Mouse (Mus musculus): ENCODE results near the gene Rapgef6. TPM values are rescaled to one million over a fixed set of nuclear protein-coding genes. Genes with fewer than 3 reads are reported as not detected.

Rapgef6 gene
- polyA plus RNA-seq, 1 experiment from 2014 or later: 20.3 TPM

GRCm38 (mm10) chr11:54502546-54503245 lies 20.0 kb upstream of the Rapgef6 start:
- Histone ChIP-seq H3K4me3 (replicated peaks; ENCODE audit: low read depth, low read length) (no peak overlapping the region), H3K27ac (no peak overlapping the region), H3K36me3 (ENCODE audit: insufficient read depth, low read length) (peaks cover 15% of the 10 kb centered on the region), H3K27me3 (ENCODE audit: insufficient read depth, low read length) (no peaks in the 10 kb centered on the region), H3K9me3 (replicated peaks; ENCODE audit: low read length) (no peaks in the 10 kb centered on the region), H3K9ac (ENCODE audit: low read depth, low read length) (no peak overlapping the region), H3K4me1 (replicated peaks; ENCODE audit: insufficient read depth, low read length) (no peaks in the 10 kb centered on the region), H3K4me2 (ENCODE audit: low read length) (no peak overlapping the region)
- no peak for TF ChIP-seq CTCF (IDR thresholded peaks at IDR 0.05; ENCODE audit: low read depth)
- DNase-seq (ENCODE audit: low spot score) (peak; percentile 74), ATAC-seq (replicated peaks; ENCODE audit: low FRiP score, low read depth) (no peak)
- WGBS: 83% methylated on average over 4 of the region's 4 CpGs

GRCm38 (mm10) chr11:54513584-54513983 lies 9.1 kb upstream of the Rapgef6 start:
- H3K36me3 ChIP-seq (ENCODE audit: insufficient read depth, low read length): peaks cover 12% of the 10 kb centered on the region
- DNase-seq (ENCODE audit: low spot score): no peak
- no peak overlapping the region for H3K9ac ChIP-seq (ENCODE audit: low read depth, low read length)
- no peak overlapping the region for H3K27ac ChIP-seq
- no peaks in the 10 kb centered on the region for H3K4me1 ChIP-seq (replicated peaks; ENCODE audit: insufficient read depth, low read length)
- H3K4me2 ChIP-seq (ENCODE audit: low read length): no peak overlapping the region
- ATAC-seq (replicated peaks; ENCODE audit: low FRiP score, low read depth): no peak
- H3K4me3 ChIP-seq (replicated peaks; ENCODE audit: low read depth, low read length): no peak overlapping the region
- no peaks in the 10 kb centered on the region for H3K9me3 ChIP-seq (replicated peaks; ENCODE audit: low read length)
- no peak for TF ChIP-seq CTCF (IDR thresholded peaks at IDR 0.05; ENCODE audit: low read depth)
- no peaks in the 10 kb centered on the region for H3K27me3 ChIP-seq (ENCODE audit: insufficient read depth, low read length)

- no peaks in the 10 kb centered on the region for H3K27me3 ChIP-seq (ENCODE audit: insufficient read depth, low read length)
- peak overlapping the region; percentile 63 for H3K4me2 ChIP-seq (ENCODE audit: low read length)
- DNase-seq (ENCODE audit: low spot score) (peak; percentile 33), ATAC-seq (replicated peaks; ENCODE audit: low FRiP score, low read depth) (no peak)
- H3K9ac ChIP-seq (ENCODE audit: low read depth, low read length): peak overlapping the region; percentile 70
- H3K36me3 ChIP-seq (ENCODE audit: insufficient read depth, low read length): no peaks in the 10 kb centered on the region
- TF ChIP-seq CTCF (IDR thresholded peaks at IDR 0.05; ENCODE audit: low read depth): no peak
- under 1% methylated on average over 18 of the region's 18 CpGs for WGBS
- H3K4me1 ChIP-seq (replicated peaks; ENCODE audit: insufficient read depth, low read length): peaks cover 10% of the 10 kb centered on the region; the same call in 1 of the 2 replicates
- no peaks in the 10 kb centered on the region for H3K9me3 ChIP-seq (replicated peaks; ENCODE audit: low read length)
- H3K27ac ChIP-seq: peak overlapping the region; percentile 95
- peak overlapping the region; percentile 81 for H3K4me3 ChIP-seq (replicated peaks; ENCODE audit: low read depth, low read length)
Observed at GRCm38 (mm10) chr11:54521927-54522528, 619 bp upstream of the Rapgef6 start.

- H3K36me3 ChIP-seq (ENCODE audit: insufficient read depth, low read length): no peaks in the 10 kb centered on the region
- peak overlapping the region; percentile 74 for H3K4me2 ChIP-seq (ENCODE audit: low read length)
- DNase-seq (ENCODE audit: low spot score): no peak
- WGBS: 11% methylated on average over 10 of the region's 10 CpGs
- H3K27me3 ChIP-seq (ENCODE audit: insufficient read depth, low read length): no peaks in the 10 kb centered on the region
- TF ChIP-seq CTCF (IDR thresholded peaks at IDR 0.05; ENCODE audit: low read depth): no peak
- H3K27ac ChIP-seq: peak overlapping the region; percentile 93
- H3K9ac ChIP-seq (ENCODE audit: low read depth, low read length): peak overlapping the region; percentile 83
- peaks cover 10% of the 10 kb centered on the region; the same call in 1 of the 2 replicates for H3K4me1 ChIP-seq (replicated peaks; ENCODE audit: insufficient read depth, low read length)
- no peaks in the 10 kb centered on the region for H3K9me3 ChIP-seq (replicated peaks; ENCODE audit: low read length)
- peak overlapping the region; percentile 81 for H3K4me3 ChIP-seq (replicated peaks; ENCODE audit: low read depth, low read length)
- ATAC-seq (replicated peaks; ENCODE audit: low FRiP score, low read depth): no peak
Observed at GRCm38 (mm10) chr11:54523431-54524001, 869 bp downstream of the Rapgef6 start.

GRCm38 (mm10) chr11:54528002-54528401 lies 5.4 kb downstream of the Rapgef6 start:
- H3K4me3 ChIP-seq (replicated peaks; ENCODE audit: low read depth, low read length): no peak overlapping the region
- peaks cover 19% of the 10 kb centered on the region for H3K4me1 ChIP-seq (replicated peaks; ENCODE audit: insufficient read depth, low read length)
- no peaks in the 10 kb centered on the region for H3K27me3 ChIP-seq (ENCODE audit: insufficient read depth, low read length)
- no peak overlapping the region for H3K4me2 ChIP-seq (ENCODE audit: low read length)
- no peak overlapping the region for H3K9ac ChIP-seq (ENCODE audit: low read depth, low read length)
- no peak for ATAC-seq (replicated peaks; ENCODE audit: low FRiP score, low read depth)
- TF ChIP-seq CTCF (IDR thresholded peaks at IDR 0.05; ENCODE audit: low read depth): no peak
- H3K9me3 ChIP-seq (replicated peaks; ENCODE audit: low read length): no peaks in the 10 kb centered on the region
- WGBS: 79% methylated on average over 2 of the region's 2 CpGs
- H3K36me3 ChIP-seq (ENCODE audit: insufficient read depth, low read length): no peaks in the 10 kb centered on the region
- H3K27ac ChIP-seq: no peak overlapping the region
- DNase-seq (ENCODE audit: low spot score): no peak

- Histone ChIP-seq H3K27ac (peak overlapping the region; percentile 69; the same call in 1 of the 2 replicates), H3K4me2 (ENCODE audit: low read length) (no peak overlapping the region)
- 0 out of 2 replicates have a peak, but pooled peaks have one; percentile 43 for ATAC-seq (replicated peaks; ENCODE audit: low FRiP score, low read depth)
Observed at GRCm38 (mm10) chr11:54530391-54530790, 7.7 kb downstream of the Rapgef6 start.

More at GRCm38 (mm10) chr11:54530391-54530790, 7.7 kb downstream of the Rapgef6 start:
- Histone ChIP-seq H3K36me3 (ENCODE audit: insufficient read depth, low read length) (no peaks in the 10 kb centered on the region), H3K9me3 (replicated peaks; ENCODE audit: low read length) (no peaks in the 10 kb centered on the region), H3K9ac (ENCODE audit: low read depth, low read length) (no peak overlapping the region), H3K4me1 (replicated peaks; ENCODE audit: insufficient read depth, low read length) (peaks cover 19% of the 10 kb centered on the region), H3K4me3 (replicated peaks; ENCODE audit: low read depth, low read length) (no peak overlapping the region), H3K27me3 (ENCODE audit: insufficient read depth, low read length) (no peaks in the 10 kb centered on the region)
- WGBS: 25% methylated on average over 1 of the region's 1 CpGs
- no peak for TF ChIP-seq CTCF (IDR thresholded peaks at IDR 0.05; ENCODE audit: low read depth)
- peak; percentile 91 for DNase-seq (ENCODE audit: low spot score)

Data from kidney, postnatal 0 days (tissue).